Mouse (Mus musculus) layer of hippocampus, adult 9-10 months (tissue): ENCODE measurements at regions not wholly inside any gene's neighbourhood (a gene's known extent, or its start where the extent isn't known, plus 50 kb on each side); places are given as distances from the start of the nearest gene placed in this dataset.

Experiments used
- DNase-seq: peaks from one replicate; pipeline ENCODE4 v3.0.0; 2022; ENCODE audit warnings: low spot score

DNA sequence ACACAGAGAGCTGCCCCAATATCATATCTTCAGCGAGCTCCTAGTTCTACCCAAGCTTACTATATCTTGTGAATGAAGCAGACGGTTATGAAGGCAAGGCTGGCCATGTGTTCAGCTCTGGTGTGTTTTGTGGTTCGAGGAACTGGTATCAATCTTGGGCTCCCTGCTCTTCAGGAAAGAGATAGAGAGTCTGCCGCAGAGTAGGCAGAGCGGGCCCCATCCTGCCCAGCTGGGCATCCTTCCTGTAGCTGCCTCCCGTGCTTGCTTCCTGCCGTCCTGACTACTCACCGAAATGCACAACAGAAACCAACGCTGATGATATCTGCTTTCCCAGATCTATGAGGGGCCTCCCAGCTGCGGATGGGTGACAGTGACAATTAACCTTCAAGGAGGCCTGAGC lies 60.3 kb downstream of the Snrpe start:
- no peak for DNase-seq

DNA sequence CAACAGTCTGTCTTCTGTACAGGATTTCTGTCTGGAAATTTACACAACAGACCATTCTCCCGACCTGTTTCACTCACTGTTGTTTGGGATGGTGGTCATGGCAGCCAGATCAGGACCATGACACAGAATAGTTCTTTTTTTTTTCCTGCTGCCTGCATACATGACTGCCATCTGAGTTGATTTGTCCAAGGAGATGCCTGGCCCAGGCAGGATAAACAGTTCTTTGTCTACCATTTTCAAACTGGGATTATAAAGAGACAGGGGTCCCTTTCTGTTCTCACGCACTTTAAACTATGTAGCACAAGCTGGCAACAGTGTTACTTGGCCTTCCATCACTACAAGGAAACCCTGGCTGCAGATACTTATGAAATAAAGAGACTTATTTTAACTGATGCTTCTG lies 61.1 kb downstream of the Snrpe start:
- DNase-seq: no peak

DNA sequence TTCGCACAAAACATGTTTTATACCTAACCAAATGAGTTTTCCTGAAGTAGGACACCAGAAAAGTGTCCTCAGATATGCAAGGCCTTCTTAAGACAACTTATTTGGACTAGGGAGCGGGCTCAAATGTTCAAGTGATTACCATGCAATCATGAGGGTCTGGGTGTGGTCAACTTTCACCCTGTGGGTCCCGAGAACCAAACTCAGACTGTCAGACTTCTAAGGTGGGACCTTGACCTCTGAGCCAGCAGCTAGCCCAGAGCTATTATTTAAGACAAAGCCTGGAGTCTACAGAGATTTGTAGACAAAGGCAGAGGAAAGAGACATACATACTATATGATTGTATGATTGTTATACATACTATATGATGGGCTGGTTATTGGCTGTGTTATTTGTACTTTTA lies 62.5 kb downstream of the Snrpe start:
- DNase-seq: no peak

DNA sequence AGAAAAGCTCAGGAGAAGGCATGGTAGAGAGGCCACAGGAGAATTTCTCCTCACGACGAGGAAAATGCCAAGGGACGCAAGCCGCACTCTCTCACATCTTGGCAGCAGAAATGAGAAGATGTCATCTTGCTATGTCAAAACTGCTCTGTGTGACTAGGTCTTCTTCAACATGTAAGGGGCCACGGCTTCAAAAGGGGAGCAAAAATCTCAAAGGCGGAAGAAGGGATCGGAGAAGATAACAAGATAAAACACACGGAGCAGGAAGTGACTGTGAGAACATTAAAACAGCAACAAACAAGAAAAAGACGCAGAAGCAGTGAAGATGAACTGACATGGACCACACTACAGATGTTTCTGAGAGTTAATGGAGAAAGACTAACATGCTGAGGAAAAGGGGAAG lies 65.1 kb downstream of the Snrpe start:
- no peak for DNase-seq

DNA sequence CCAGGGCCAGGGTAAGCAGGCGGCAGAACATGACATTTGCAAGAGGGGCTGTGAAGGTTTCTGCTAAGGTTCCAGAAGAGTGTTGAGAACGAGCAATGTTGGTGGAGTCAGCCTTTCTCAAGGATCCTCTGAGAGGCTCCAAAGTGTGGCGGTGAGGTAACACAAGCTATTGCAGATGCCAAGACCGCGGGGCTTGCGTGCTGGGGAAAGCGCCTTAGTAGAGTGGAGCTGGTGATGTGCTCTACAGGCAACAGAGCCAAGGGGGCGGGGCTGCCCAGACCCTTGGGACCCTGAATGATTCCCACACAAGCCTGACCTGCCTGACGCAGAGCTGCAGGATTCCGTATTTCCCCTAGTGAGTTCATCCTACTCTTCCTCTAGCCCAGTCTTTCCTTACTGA lies 66.3 kb downstream of the Snrpe start:
- DNase-seq: no peak

DNA sequence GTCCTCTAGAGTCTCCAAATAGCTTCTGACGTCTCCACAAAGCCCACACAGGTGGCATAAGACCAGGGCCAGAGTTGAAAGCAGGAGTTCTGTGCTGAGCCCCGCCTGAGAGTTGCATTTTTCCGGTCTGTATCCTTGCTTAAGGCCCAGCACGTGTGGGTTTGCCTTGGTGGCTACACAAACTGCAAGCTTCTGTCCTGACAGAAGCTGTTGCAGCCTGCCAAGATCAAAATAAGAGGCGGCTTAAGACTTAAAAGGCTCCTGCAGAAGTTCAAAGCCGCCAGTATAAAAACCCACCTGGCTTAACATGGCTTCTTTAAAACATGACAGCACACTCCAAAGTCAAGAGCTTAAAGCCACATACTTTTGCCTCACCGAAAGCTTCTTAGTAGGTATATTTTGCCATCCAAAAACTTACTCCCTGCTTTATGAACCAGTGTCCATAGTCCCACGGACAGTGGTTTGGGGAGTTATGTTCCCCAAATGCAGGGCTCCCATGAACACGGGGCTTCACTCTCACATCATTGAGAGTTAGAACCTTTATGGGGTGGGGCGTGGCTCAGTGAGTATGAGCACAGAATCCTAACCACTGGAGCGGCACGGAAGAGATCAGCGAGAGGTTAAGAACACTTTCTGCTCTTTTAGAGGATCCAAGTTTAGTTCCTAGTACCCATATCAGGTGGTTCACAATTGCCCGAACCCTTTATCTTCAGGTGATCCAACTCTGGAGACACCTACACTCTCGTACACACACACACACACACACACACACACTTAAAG lies 67.9 kb downstream of the Snrpe start:
- DNase-seq: no peak

DNA sequence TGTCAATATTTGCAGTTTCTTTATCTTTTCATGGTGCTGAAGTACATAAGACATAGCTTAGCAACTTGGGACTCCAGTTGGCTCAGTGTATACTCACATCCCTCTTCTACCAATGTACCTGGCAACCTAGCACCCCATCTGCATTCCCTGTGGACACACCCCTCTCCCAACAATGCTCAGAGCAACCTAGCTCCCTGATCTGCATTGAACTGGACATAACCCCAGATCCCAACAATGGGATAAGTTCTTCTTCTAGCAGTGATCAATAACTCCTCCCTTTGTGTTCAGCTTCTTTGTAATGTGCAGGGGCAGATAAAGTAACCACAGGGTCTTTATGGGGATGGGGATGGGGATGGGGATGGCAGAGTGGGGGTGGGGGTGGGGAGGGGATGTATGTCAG lies 79.4 kb downstream of the Snrpe start:
- DNase-seq: no peak

DNA sequence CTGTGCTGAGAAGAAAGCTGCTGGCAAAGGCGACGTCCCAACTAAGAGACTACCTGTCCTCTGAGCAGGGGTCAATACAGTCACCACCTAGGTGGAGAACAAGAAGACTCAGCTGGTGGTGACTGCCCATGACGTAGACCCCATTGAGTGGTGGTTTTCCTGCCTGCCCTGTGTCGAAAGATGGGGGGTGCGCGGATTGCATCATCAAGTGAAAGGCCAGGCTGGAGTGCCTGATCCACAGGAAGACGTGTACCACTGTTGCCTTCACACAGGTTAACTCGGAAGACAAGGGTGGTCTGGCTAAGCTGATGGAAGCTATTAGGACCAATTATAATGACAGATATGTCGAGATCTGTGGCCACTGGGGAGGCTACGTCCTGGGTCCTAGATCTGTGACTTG lies 80.3 kb downstream of the Snrpe start:
- DNase-seq: no peak

DNA sequence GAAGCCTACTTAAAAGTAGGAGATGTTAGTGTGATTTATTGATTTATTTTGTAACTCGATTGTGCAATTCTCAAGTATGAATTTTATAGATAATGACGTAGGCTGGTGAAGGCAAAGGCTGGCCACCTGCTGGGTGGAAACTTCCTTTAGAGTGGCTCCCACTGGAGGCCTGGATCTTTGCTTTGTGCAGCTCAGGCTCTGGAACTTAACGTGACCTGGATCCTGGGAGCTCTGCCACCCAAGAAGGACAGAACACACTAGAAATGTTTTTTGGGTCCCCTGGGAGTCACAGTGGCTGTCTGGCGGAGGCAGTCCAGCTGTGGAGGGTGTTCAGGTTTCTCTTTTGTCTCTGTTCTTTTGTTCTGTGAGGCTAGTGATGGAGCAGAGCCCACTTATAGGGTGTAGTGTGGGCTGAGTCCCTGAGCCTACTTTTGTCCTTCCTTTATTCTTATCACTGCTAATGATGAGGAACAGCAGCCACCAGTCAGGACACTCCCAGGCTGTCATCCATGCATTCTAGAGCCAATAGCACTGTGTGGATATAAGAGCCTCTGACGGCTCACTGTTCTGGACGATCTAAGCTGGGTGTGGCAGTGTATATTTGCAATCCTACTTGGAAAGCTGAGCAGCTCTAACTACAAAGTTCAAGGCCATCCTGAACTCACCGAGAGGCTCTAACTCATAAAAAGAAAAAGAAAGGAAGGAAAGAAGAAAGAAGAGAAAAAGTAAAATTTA lies 82.3 kb downstream of the Snrpe start:
- no peak for DNase-seq

DNA sequence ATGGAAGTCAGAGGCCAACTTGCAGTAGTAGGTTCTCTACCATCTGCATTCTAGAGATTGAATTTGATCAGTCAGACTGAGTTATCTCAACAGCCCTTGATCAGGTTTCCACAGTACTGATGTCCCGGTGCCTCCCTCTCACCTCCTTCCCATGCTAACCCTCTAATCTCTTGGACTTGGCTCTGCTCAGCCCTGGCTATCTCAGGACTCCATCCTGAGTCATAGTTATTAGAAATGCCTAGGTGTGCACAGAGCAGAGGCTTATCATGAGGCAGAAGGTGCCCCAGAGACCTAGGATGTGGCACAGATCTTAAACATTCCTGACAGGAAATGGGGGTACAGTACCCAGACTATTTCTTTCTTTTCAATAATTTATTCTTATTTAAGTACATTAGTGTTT lies 87.3 kb downstream of the Snrpe start:
- DNase-seq: no peak

DNA sequence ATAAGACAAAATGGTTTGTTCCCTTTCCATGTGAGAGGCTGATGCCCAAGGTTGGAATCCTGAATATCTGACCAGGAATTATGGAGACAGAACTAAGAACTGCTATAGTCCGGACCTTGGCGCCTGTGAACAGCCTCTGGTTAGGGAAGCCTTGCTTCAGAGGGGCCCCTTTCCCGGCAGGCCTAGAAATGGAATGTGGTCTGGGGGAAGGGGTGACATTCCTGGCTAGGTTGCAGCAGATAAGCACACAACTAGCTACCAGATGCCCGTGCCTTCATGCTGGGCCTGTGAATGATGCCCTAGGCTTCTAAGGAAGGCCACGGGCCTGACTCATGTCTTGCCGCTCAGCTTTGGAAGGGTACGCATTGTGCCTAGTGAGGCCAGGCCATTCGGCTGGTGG lies 89.4 kb downstream of the Snrpe start:
- no peak for DNase-seq

DNA sequence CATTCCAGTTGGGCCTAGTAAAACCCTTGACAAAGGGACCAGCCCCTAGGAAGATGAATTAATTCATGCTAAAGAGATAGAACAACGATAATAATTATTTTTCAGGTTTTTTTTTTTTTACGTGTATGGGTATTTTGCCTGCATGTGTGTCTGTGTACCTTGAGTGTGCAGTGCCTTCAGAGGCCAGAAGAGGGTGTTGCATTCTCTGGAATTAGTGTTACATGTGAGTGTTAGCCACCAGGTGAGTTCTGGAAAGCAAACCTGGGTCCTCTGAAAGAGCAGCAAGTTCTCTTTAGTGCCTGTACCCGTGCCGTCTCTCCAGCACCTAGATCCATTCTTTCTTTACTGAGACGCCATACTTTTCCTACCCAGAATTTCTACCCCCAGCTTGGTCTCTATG lies 92.8 kb upstream of the Sox13 start:
- no peak for DNase-seq

DNA sequence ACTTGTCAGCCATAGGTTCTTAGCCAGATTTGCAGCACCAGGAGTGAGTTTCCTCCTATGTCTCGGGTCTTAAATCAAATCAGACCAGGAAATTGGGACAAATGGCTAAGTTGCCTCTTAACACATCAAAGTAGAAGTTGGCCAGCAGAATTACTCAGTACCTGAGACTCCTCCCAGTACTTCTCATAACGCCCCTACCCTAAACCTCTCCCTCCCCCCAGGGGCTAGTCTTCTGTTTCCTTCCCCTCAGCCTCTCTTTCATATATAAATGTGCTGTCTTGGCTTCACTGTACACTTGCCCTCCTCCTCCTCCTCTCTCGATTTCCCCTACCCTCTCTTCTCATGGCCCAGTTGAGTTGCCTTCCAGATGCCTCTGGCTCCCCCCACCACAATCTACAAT lies 79.9 kb upstream of the Sox13 start:
- no peak for DNase-seq

DNA sequence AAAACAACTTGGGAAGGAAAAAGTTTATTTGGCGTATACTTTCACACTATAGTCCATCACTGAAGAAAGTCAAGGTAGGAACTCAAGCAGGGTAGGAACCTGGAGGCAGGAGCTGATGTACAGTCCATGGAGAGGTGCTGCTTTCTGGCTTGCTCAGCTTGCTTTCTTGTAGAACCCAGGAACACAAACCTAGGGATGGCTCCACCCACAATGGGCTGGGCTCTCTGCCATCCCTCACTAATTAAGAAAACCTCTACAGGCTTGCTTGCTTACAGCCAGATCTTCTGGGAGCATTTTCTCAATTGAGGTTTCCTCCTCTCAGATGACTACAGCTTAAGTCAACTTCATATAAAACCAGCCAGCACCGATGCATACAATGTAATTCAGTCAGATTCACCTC lies 79.2 kb upstream of the Sox13 start:
- DNase-seq: no peak

DNA sequence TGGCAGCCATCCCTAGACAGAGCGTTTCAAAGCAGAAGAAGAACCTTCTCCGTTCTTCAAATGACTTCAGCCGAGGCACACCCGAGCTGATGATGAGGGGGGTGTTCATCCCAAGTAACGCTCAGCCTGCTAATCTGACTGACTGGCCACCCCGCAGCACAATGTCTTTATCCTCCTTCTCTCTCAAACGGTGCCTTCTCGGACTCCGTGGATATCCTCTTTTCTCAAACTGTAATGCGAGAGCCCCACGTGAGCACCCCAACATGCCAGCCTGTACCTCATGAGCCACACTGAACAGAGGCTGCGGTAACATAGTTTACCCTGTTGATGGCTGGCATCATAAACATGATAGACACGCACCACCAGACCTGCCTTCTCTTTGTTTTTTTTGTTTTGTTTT lies 76.8 kb upstream of the Sox13 start:
- DNase-seq: no peak

DNA sequence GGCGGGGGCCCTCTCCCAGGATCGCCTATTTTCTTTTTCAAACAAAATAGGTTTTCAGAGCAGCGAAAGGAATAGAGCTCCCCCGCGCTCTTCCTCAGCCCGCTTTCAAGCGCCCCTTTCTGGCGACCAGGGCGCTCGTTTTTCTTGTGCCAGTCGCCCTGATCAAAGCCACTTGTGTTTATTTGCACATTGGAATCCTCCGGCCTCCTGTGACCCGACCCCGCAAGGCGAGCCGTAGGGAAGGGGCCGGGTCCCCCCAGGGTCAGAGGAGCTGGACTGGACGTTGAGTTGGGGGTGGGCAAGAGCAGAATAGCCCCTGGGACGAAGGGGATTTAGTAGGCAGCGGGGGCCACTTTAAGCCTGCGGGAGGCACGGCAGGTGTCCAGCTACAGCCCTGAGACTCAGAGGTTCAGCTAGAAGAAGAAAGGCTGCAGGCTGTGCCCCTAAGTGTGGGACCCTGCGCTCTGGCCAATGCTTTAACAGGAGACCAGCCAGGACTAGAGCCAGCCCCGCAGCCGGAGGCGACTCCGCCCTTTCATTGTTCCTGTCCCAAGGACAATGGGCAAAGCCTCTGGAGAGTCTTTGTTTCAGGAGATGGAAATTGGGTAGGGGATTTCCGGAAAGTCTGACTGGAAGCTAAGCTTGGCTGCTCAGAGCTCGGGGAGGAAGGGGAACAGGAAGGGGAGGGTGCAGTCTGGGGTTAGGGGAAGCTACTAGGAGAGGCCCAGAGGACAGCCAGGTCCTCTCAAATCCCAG lies 69.0 kb upstream of the Sox13 start:
- DNase-seq: no peak

DNA sequence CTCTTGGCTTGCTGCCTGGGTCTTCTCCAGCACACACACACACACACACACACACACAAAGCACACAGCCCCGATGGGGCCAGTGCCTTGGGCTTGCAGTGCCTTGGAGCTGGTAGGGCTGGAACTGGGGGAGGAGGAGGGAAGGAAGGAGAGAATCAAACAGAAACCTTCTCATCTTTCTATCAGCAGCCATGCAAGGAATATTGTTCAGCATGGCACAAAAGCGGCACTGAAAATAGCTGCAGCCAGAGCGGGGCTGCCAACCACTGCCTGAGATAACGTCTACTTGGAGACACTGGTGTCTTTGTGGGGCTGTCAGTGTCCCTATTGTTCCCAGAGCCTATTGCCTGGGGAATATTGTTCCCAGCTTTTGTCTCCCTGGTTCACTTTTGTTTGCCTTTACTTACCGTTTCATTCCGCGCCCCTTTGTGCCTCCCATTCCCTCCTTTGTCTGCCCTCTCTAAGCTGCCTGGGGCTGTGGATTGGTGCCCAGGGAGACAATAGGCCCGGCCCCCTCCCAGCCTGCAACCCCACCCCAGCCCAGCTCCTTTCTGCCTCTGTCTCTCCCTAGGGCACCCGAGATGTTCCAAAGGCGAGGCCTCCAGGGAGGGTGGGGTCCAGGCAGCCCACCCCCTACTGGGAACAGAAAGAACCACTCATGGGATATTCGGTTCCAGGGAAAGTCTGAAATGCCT lies 68.3 kb upstream of the Sox13 start:
- DNase-seq: peak; percentile 15

DNA sequence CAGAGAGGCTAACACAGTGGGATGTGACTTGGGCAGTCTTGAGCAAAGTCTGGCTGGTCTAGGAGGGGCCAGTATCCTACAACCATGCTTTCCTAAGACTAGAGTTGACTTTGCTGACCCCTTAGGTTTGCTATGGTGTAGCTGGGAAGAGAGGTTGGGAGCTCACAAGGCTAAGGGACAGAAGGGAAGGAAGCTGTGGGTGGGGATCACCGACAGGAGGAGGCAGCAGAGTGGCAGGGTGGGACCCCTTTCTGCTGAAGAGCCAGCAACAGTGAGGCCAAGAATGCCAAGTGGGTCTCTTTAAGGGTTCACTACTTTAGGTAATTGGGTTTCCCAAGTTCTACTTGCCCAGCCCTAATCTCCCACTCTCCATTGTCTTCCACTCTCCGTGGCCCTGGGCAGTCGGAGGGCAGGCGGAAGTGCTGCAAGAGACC lies 67.7 kb upstream of the Sox13 start:
- no peak for DNase-seq

DNA sequence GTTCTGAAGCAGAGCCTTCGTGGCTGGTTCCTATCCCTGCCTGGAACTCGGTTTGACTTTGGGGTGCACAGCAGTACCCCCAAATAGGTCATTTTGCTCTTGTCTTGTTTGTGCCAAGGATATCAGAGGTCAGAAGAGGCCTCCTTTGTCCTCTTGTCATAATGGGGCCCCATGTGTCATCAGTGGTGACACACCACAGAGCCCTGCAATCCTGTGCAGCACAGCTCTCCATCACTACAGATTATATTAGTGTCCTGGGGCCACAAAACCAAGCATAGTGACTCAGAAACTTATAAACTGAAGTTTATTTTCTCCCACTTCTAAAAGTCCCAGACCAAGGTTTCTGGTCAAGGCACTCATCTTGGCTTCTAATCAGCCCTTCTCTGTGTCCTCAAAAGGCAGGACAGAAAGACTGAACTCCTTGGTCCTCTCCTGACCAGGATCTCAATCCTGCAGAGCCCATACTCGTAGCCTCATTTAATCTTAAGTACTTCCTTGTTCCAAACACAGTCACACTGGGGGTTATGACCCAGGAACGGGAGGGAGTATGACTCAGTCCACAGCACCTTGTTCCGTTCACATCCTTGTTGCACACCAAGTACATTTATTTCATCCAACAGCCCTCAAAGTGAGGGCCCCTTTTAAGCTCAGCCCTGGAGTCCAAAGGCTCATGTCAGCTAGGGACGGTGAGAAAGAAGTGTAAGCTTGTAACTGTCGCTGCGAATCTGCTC lies 63.2 kb upstream of the Sox13 start:
- DNase-seq: no peak

DNA sequence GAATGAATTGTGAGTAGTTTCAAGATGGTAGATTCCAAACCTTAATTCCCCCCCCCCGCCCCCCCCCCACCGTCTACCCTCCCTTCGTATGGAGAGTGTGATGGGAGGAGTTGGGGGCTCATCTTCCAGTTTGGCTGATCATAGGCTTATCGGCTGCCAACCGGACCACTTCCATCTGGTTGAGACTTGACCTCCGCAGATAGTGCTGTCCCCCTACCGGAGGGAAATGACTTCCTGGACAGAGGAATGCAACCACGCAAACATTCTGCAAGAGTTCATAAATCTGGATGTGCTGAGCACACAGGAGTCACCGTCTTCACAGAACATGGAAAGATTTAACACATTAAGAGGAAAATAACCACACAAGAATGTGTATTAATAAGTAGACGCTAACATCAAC lies 62.2 kb upstream of the Sox13 start:
- no peak for DNase-seq

DNA sequence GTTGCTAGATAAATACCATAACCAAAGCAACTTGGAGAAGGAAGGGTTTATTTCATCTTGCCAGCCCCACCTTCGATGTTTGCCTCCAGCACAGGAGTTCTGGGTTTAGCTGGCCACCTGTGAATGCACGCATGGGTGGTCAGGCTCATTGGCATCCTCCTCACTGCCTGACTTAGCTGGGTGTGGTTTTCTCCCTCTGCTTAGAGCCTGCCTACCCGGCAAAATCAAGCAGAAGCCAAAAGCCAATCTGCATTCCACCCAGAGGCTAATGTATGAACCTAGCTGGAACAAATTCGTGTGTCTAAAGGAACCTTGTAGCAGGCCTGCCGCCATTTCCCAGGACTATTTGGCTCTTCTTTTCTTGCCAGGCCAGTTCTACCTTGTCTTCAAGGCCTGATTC lies 58.7 kb upstream of the Sox13 start:
- DNase-seq: no peak

DNA sequence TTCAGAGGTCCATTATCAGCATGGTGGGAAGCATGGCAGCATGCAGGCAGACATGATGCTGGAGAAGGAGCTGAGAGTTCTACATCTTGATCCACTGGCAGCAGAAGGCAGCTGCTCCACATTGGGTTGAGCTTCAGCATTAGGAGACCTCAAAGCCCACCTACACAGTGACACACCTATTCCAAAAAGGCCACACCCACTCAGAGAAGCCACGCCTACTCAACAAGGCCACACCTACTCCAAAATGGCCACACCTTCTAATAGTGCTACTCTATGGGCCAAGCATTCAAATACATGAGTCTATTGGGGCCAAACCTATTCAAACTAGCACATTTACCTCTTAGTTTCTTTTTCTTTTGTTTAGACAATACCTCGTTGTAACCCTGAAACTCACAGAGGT lies 50.4 kb upstream of the Sox13 start:
- no peak for DNase-seq
